Mouse (Mus musculus) intestine, embryonic 14.5 days (tissue): ENCODE measurements around the gene Rab5c. TPM values are rescaled to one million over a fixed set of nuclear protein-coding genes. Genes with fewer than 3 reads are reported as not detected.

Source experiments
- ATAC-seq: fragments of 200-750 bp; cut with Nextera tagmentation; replicated peaks from 2 replicates; pipeline ENCODE4 v1.8.0; 2017; ENCODE audit warnings: low read depth, moderate number of reproducible peaks, moderate TSS enrichment, moderate library complexity; ENCODE audit not compliant: low FRiP score, low TSS enrichment
- DNase-seq: peaks from one replicate; pipeline ENCODE4 v3.0.0-alpha.2; 2018; ENCODE audit warnings: low spot score
- H3K27ac ChIP-seq: fragments of 300-500 bp; sonication (generic); 2 replicates; pipeline ENCODE4 v1.5.1; 2014; ENCODE audit warnings: low read depth, mild to moderate bottlenecking, control low read depth
- H3K27me3 ChIP-seq: fragments of 300-500 bp; sonication (generic); replicated peaks from 2 replicates; pipeline ENCODE4 v1.6.1; 2014; ENCODE audit warnings: low read length, control low read depth; ENCODE audit not compliant: control insufficient read depth, insufficient read depth
- H3K36me3 ChIP-seq: fragments of 300-500 bp; sonication (generic); 2 replicates; pipeline ENCODE4 v1.6.1; 2014; ENCODE audit warnings: low read length, control low read depth; ENCODE audit not compliant: control insufficient read depth, insufficient read depth
- H3K4me1 ChIP-seq: fragments of 300-500 bp; sonication (generic); replicated peaks from 2 replicates; pipeline ENCODE4 v1.6.1; 2014; ENCODE audit warnings: low read length, control low read depth, mixed read lengths; ENCODE audit not compliant: control insufficient read depth, insufficient read depth
- H3K4me2 ChIP-seq: fragments of 300-500 bp; sonication (generic); 2 replicates; pipeline ENCODE4 v1.6.1; 2014; ENCODE audit warnings: low read length
- H3K4me3 ChIP-seq: fragments of 300-500 bp; sonication (generic); 2 replicates; pipeline ENCODE4 v1.5.1; 2014; ENCODE audit warnings: low read depth, low read length, control low read depth, mixed read lengths
- H3K9ac ChIP-seq: fragments of 300-500 bp; sonication (generic); 2 replicates; pipeline ENCODE4 v1.6.1; 2014; ENCODE audit warnings: mild to moderate bottlenecking, low read length
- H3K9me3 ChIP-seq: fragments of 300-500 bp; sonication (generic); 2 replicates; pipeline ENCODE4 v1.6.1; 2016; ENCODE audit warnings: low read length, control low read depth; ENCODE audit not compliant: control insufficient read depth
- WGBS: fragments of 180-500 bp; shearing (Covaris S2); extraction: QIAGEN DNeasy Blood & Tissue Kit; methylation state at CpG from one replicate; pipeline ENCODE4 v1.1.7; 2014; 5-methylcytosine and 5-hydroxymethylcytosine counted together
- polyA plus RNA-seq: library from polyadenylated mRNA; unstranded; fragments of >200 nt; fragmentation: Nextera tagmentation; extraction: Ambion mirVana; gene quantifications from 2 replicates; pipeline ENCODE4 v1.2.1, GENCODE M21; 2014

Rab5c gene
- polyA plus RNA-seq, 1 experiment from 2014 or later, result 63.0 TPM

DNA sequence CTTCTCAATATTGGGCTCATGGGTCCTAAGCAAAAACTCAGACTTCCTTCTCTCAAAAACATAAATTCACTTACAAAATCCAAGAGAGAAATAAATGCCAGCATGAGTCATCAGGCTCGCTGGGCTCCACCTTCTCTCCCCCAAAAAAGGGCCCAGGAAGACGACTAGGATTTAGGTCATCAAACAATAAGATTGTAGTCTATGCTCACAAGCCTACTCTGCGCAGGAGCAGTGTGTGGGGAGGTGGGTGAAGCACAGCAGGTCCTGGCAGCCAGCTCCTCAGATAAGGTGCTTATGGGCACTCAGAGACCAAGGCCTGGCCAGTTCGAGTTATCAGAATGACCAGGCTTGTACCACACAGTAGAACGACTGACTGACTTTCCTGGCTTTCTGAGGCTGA lies 17.7 kb downstream of the Rab5c start:
- no peaks in the 10 kb centered on the region for H3K27me3 ChIP-seq
- no peak for DNase-seq
- no peak overlapping the region for H3K4me3 ChIP-seq
- H3K4me1 ChIP-seq, result peaks cover 13% of the 10 kb centered on the region
- H3K36me3 ChIP-seq, result peaks cover 41% of the 10 kb centered on the region
- H3K27ac ChIP-seq, result no peak overlapping the region
- H3K9ac ChIP-seq, result no peak overlapping the region
- 68% methylated on average over 5 of the region's 5 CpGs for WGBS
- H3K9me3 ChIP-seq, result no peaks in the 10 kb centered on the region
- no peak overlapping the region for H3K4me2 ChIP-seq
- no peak for ATAC-seq

GRCm38 (mm10) chr11:100719893-100720292 lies 18.1 kb downstream of the Rab5c start:
- Histone ChIP-seq H3K4me3 (no peak overlapping the region), H3K4me2 (no peak overlapping the region), H3K36me3 (peaks cover 41% of the 10 kb centered on the region), H3K27ac (no peak overlapping the region), H3K9ac (no peak overlapping the region), H3K9me3 (no peaks in the 10 kb centered on the region), H3K27me3 (no peaks in the 10 kb centered on the region), H3K4me1 (peaks cover 8% of the 10 kb centered on the region)
- DNase-seq (no peak), ATAC-seq (no peak)
- WGBS, result 84% methylated on average over 11 of the region's 11 CpGs

DNA sequence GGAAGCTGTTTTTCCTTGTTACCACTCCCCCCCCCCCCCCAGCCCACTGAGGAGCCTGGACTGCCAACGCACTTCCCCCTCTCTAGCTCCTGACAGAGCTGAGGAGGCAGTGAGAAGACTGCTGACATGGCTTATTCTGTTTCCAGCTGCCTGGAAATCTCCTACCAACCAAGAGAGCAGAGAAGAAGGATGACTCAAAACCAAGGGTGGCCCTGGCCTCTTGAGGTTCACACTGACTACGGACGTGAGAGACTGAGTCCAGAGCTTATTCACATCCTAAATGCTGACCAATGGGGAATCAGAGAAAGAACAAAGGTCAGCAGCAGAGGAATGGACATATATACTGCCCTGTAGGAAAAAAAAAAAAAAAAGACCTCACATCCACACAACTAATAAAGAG lies 18.7 kb downstream of the Rab5c start:
- Histone ChIP-seq H3K9ac (no peak overlapping the region), H3K36me3 (peaks cover 41% of the 10 kb centered on the region), H3K4me3 (no peak overlapping the region), H3K9me3 (no peaks in the 10 kb centered on the region), H3K4me2 (no peak overlapping the region), H3K4me1 (peaks cover 6% of the 10 kb centered on the region; the same call in 1 of the 2 replicates), H3K27me3 (no peaks in the 10 kb centered on the region), H3K27ac (no peak overlapping the region)
- ATAC-seq (no peak), DNase-seq (no peak)
- WGBS, result 80% methylated on average over 3 of the region's 3 CpGs

DNA sequence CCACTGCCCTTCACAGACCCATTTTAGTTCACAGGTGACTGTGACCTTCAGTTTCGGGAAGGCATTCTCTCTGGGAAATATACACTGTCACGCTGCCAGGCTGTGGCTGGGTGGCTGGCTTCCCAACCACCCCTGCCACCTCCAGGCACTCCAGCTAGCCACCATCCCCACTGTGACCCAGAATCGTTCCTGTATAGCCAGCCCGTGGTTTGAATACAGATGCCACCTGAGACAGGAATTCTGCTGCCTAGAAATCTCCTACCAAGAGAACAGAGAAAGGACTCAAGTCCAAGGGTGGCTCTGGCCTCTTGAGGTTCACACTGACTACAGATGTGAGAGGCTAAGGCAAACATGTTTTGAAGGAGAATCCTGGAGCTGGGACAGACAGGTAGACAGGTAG lies 19.1 kb downstream of the Rab5c start:
- ATAC-seq, result no peak
- 80% methylated on average over 4 of the region's 4 CpGs for WGBS

GRCm38 (mm10) chr11:100718462-100718861 lies 19.6 kb downstream of the Rab5c start:
- 90% methylated on average over 7 of the region's 7 CpGs for WGBS
- H3K36me3 ChIP-seq, result peaks cover 41% of the 10 kb centered on the region

More for the DNA sequence above, 19.1 kb downstream of the Rab5c start:
- Histone ChIP-seq H3K27ac (no peak overlapping the region), H3K4me1 (peaks cover 11% of the 10 kb centered on the region), H3K4me2 (no peak overlapping the region), H3K9me3 (no peaks in the 10 kb centered on the region), H3K4me3 (no peak overlapping the region), H3K27me3 (no peaks in the 10 kb centered on the region), H3K36me3 (peaks cover 41% of the 10 kb centered on the region), H3K9ac (no peak overlapping the region)
- DNase-seq, result no peak

GRCm38 (mm10) chr11:100716649-100717048 lies 21.4 kb downstream of the Rab5c start:
- DNase-seq (no peak), ATAC-seq (no peak)
- H3K27ac ChIP-seq, result no peak overlapping the region
- H3K9me3 ChIP-seq, result no peaks in the 10 kb centered on the region
- 87% methylated on average over 3 of the region's 3 CpGs for WGBS
- no peak overlapping the region for H3K9ac ChIP-seq
- H3K4me1 ChIP-seq, result peaks cover 26% of the 10 kb centered on the region
- no peaks in the 10 kb centered on the region for H3K27me3 ChIP-seq
- no peak overlapping the region for H3K4me2 ChIP-seq
- no peak overlapping the region for H3K4me3 ChIP-seq
- peaks cover 41% of the 10 kb centered on the region for H3K36me3 ChIP-seq

More at GRCm38 (mm10) chr11:100718462-100718861, 19.6 kb downstream of the Rab5c start:
- no peak overlapping the region for H3K4me2 ChIP-seq
- no peak overlapping the region for H3K27ac ChIP-seq
- no peaks in the 10 kb centered on the region for H3K27me3 ChIP-seq
- no peak overlapping the region for H3K4me3 ChIP-seq
- DNase-seq (no peak), ATAC-seq (no peak)
- H3K9ac ChIP-seq, result no peak overlapping the region
- H3K4me1 ChIP-seq, result peaks cover 15% of the 10 kb centered on the region
- H3K9me3 ChIP-seq, result no peaks in the 10 kb centered on the region

DNA sequence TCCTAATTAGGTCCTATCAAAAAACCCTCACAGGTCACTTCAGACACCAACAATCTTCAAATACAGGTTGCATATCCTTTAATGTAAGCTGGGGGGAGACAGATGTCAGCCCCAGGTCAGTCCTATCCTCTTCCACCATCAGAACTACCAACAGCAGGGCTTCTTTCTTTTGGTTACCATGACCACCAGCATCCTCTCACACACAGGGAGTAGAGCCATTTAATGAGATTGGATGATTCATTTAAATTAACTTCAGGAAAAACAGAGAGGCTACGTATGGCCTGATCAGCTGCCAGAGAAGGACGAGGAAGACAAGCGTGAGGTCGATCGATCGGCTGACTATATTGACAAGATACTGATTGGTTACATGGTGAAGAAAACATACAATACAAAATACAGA lies 23.1 kb downstream of the Rab5c start:
- ATAC-seq (no peak), DNase-seq (no peak)
- Histone ChIP-seq H3K9ac (no peak overlapping the region), H3K4me1 (peaks cover 32% of the 10 kb centered on the region), H3K9me3 (no peaks in the 10 kb centered on the region), H3K27me3 (no peaks in the 10 kb centered on the region), H3K27ac (no peak overlapping the region), H3K36me3 (peaks cover 48% of the 10 kb centered on the region), H3K4me3 (no peak overlapping the region), H3K4me2 (no peak overlapping the region)
- WGBS, result 87% methylated on average over 6 of the region's 6 CpGs

DNA sequence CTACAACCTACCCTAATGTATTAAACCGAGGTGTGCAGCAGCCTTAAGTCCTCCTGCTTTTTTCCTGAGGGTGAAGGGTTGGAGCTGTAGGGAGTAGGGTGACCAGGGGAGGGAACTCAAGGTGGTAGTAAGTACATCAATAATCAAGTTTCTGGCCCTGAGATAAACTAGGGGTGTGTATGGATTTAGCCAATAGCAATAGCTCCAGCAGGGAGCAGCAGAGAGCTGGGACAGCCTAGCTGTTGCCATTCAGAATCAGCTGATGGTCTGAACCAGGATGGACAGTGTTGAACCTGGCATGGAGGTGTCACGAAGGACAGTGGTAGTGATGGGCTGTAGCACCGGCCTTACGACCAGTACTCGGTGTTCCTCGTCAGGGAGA lies 23.5 kb downstream of the Rab5c start:
- no peaks in the 10 kb centered on the region for H3K27me3 ChIP-seq
- peak overlapping the region; percentile 53; the same call in 1 of the 2 replicates for H3K4me2 ChIP-seq
- H3K9ac ChIP-seq, result no peak overlapping the region
- peak; percentile 85 for DNase-seq
- 0 out of 2 replicates have a peak overlapping the region, but pooled peaks have one; percentile 24 for H3K4me3 ChIP-seq
- H3K27ac ChIP-seq, result peak overlapping the region; percentile 70
- no peak for ATAC-seq
- H3K4me1 ChIP-seq, result peaks cover 32% of the 10 kb centered on the region
- peaks cover 48% of the 10 kb centered on the region for H3K36me3 ChIP-seq
- no peaks in the 10 kb centered on the region for H3K9me3 ChIP-seq
- 52% methylated on average over 6 of the region's 6 CpGs for WGBS

- WGBS, result 10% methylated on average over 38 of the region's 38 CpGs
- peak within 1 kb of the TSS; percentile 70 for H3K27ac ChIP-seq
- peaks cover 48% of the 10 kb centered on the region for H3K36me3 ChIP-seq
- peak within 1 kb of the TSS; percentile 24 for H3K4me3 ChIP-seq
- H3K4me1 ChIP-seq, result peaks cover 32% of the 10 kb centered on the region
- H3K4me2 ChIP-seq, result peak within 1 kb of the TSS; percentile 57
- peak within 1 kb of the TSS; percentile 21 for H3K9ac ChIP-seq
- ATAC-seq (no peak), DNase-seq (peak; percentile 75)
- H3K9me3 ChIP-seq, result no peaks in the 10 kb centered on the region
- no peaks in the 10 kb centered on the region for H3K27me3 ChIP-seq
Measured at GRCm38 (mm10) chr11:100713735-100714533, 24.1 kb downstream of the Rab5c start, which contains the start of gene Hspb9. TSS of gene Hspb9 (plus strand) at chr11:100713850.
